ENCODE assay signal across 8 mouse cellular contexts in the genomic region with DNA sequence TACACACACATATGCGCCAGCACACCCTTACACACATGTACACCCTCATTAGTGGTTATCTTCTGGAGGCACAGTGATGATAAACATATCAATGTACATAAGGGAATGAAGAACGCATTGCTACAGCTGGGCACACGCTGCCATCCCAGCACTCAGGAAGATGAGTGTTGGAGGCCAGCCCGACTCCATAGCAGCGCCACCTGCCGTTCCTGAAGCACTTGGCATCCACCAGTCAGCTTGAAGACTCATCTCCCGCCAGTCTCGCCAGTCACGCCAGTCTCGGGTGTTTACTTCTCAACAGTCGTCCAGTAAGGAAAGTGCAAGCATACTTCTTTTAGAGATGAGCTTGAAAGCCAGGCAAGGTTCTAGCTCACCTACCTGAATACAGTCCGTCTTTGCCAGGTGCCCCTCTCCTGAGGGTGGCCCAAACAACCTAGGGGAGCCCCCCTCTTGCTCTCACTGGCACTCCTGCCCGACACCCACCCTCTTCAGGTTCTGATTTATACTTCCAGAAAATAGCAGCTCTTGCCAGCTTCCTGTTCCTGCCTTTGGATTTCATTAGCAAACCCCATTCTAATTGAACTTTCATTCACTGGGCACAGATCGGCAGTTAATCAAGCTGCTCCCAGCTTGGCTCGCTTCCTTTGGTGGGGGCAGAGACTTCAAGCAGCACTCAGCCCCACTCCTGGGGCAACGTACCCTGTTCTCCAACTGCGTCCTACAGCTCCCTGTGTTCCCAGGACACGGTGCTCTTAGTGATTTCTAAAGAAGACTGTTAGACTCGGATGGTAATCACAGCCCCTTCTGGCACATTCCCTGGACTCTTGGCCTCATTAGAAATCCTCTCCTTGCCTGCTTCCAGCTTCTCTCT.
DNase-seq lines count a peak whose midpoint lies in the region; ATAC-seq lines count a peak whose summit lies in the region.

No protein-coding gene starts in this region.

- 61% methylated on average over 19 of the region's 19 CpGs for WGBS in midbrain, embryonic 12.5 days

- DNase-seq in embryo, embryonic 10 days (ENCODE audit: low spot score): peak; percentile 51
- DNase-seq in embryo, embryonic 9.5 days (ENCODE audit: extremely low spot score): no peak
- DNase-seq in 416B (ENCODE audit: low read depth): peak; percentile 71
- peak; percentile 28 for DNase-seq in cerebellum, adult 8-10 months
- peak; percentile 62 to 78 for DNase-seq in frontal cortex, postnatal 36 days (ENCODE audit: low spot score in 2 of 2)
- peak; percentile 70 to 77 for DNase-seq in layer of hippocampus, postnatal 36 days
- DNase-seq in yolk sac, embryonic 10.5 days (ENCODE audit: low spot score): no peak

- no peaks in the 10 kb centered on the region for H3K36me3 ChIP-seq in midbrain, embryonic 12.5 days

- 0 out of 2 replicates have a peak, but pooled peaks have one; percentile 34 for ATAC-seq in midbrain, embryonic 12.5 days (ENCODE audit: low FRiP score, low read depth)

- peaks cover 7% of the 10 kb centered on the region; the same call in 1 of the 2 replicates for H3K9me3 ChIP-seq in midbrain, embryonic 12.5 days

- H3K9ac ChIP-seq in midbrain, embryonic 12.5 days (replicated peaks): no peak overlapping the region

- H3K27me3 ChIP-seq in midbrain, embryonic 12.5 days: no peaks in the 10 kb centered on the region

- 0 out of 2 replicates have a peak, but pooled peaks cover 2% of the 10 kb centered on the region for H3K4me1 ChIP-seq in midbrain, embryonic 12.5 days

- H3K27ac ChIP-seq in midbrain, embryonic 12.5 days (replicated peaks): no peak overlapping the region

- H3K4me3 ChIP-seq in midbrain, embryonic 12.5 days: no peak overlapping the region

- H3K4me2 ChIP-seq in midbrain, embryonic 12.5 days (replicated peaks): no peak overlapping the region

Comparison
In these comparisons a context has a peak if more than half of its experiments do, and no peak if none do; other contexts are left out.
1. DNase-seq: peak in embryo, embryonic 10 days (single experiment), 416B (single experiment), cerebellum, adult 8-10 months (single experiment), frontal cortex, postnatal 36 days (2 of 2) and layer of hippocampus, postnatal 36 days (2 of 2); none in embryo, embryonic 9.5 days (single experiment) and yolk sac, embryonic 10.5 days (single experiment).